Mouse (Mus musculus): ENCODE data around the gene Hist1h1b. TPM values are rescaled to one million over a fixed set of nuclear protein-coding genes. Genes with fewer than 3 reads are reported as not detected.
"Not testable (repeated sequence)": the region's sequence is repeated elsewhere in the genome, so short reads cannot be mapped to it uniquely, and the experiment has no call there.

Hist1h1b gene
- total RNA-seq (2021), result 1 to 10 TPM; 6.3 to 8.1 TPM
- long read RNA-seq, experiment 1, result 0 reads
- long read RNA-seq, experiment 2, partial matches to known transcripts, result 0 of 1 reads
- long read RNA-seq, experiment 2, other reads (novel, unspliced or antisense), result 1 of 1 reads

GRCm38 (mm10) chr13:21779767-21780731, at the start of gene Hist1h1b:
Gene Hist1h1b, minus strand, starts transcription at chr13:21780625.
- peak; percentile 23 to 49 for DNase-seq (ENCODE audit: low spot score in 2 of 2)
- TF ChIP-seq CTCF (conservative IDR thresholded peaks at IDR 0.05), result no peak
- H3K27ac ChIP-seq, result peak within 1 kb of the TSS; percentile 80
- peak within 1 kb of the TSS; percentile 64 for H3K4me3 ChIP-seq

GRCm38 (mm10) chr13:21828511-21828910, 48.1 kb upstream of the Hist1h1b start:
- no peak overlapping the region for H3K4me3 ChIP-seq
- TF ChIP-seq CTCF (conservative IDR thresholded peaks at IDR 0.05), result no peak
- DNase-seq (ENCODE audit: low spot score in 2 of 2), result no peak
- H3K27ac ChIP-seq, result no peak overlapping the region

- not testable (repeated sequence) for H3K27ac ChIP-seq; DNase-seq (ENCODE audit: low spot score in 2 of 2); H3K4me3 ChIP-seq
Measured at GRCm38 (mm10) chr13:21820082-21820890, 39.9 kb upstream of the Hist1h1b start.

GRCm38 (mm10) chr13:21812092-21812491, 31.7 kb upstream of the Hist1h1b start:
- not testable (repeated sequence) for H3K4me3 ChIP-seq; H3K27ac ChIP-seq; DNase-seq (ENCODE audit: low spot score in 2 of 2)

GRCm38 (mm10) chr13:21811539-21811938, 31.1 kb upstream of the Hist1h1b start, which contains the start of gene Hist1h4m:
Gene Hist1h4m, plus strand, starts transcription at chr13:21811746.
- not testable (repeated sequence) for H3K4me3 ChIP-seq, H3K27ac ChIP-seq
- peak; percentile 46 for DNase-seq (ENCODE audit: low spot score in 2 of 2)

- DNase-seq (ENCODE audit: low spot score in 2 of 2); H3K27ac ChIP-seq: not testable (repeated sequence)
Measured at GRCm38 (mm10) chr13:21811074-21811473, 30.6 kb upstream of the Hist1h1b start.

GRCm38 (mm10) chr13:21810073-21810472, 29.6 kb upstream of the Hist1h1b start, which contains the start of the genes Hist1h2bq and Hist1h2ao:
Gene Hist1h2bq, minus strand, starts transcription at chr13:21810197.
Gene Hist1h2ao, plus strand, starts transcription at chr13:21810465.
- H3K4me3 ChIP-seq; DNase-seq (ENCODE audit: low spot score in 2 of 2); H3K27ac ChIP-seq: not testable (repeated sequence)

More at GRCm38 (mm10) chr13:21811074-21811473, 30.6 kb upstream of the Hist1h1b start:
- H3K4me3 ChIP-seq, result not testable (repeated sequence)

GRCm38 (mm10) chr13:21803058-21803457, 22.6 kb upstream of the Hist1h1b start:
- H3K27ac ChIP-seq, H3K4me3 ChIP-seq: not testable (repeated sequence)

GRCm38 (mm10) chr13:21797163-21797562, 16.7 kb upstream of the Hist1h1b start:
- not testable (repeated sequence) for H3K27ac ChIP-seq; DNase-seq (ENCODE audit: low spot score in 2 of 2); H3K4me3 ChIP-seq

More at GRCm38 (mm10) chr13:21803058-21803457, 22.6 kb upstream of the Hist1h1b start:
- not testable (repeated sequence) for DNase-seq (ENCODE audit: low spot score in 2 of 2)

GRCm38 (mm10) chr13:21795584-21795983, 15.2 kb upstream of the Hist1h1b start:
- no peak for TF ChIP-seq CTCF (conservative IDR thresholded peaks at IDR 0.05)
- Histone ChIP-seq H3K27ac (no peak overlapping the region), H3K4me3 (no peak overlapping the region)
- no peak for DNase-seq (ENCODE audit: low spot score in 2 of 2)

- TF ChIP-seq CTCF (conservative IDR thresholded peaks at IDR 0.05), result no peak
- no peak for DNase-seq (ENCODE audit: low spot score in 2 of 2)
- Histone ChIP-seq H3K4me3 (no peak overlapping the region; the same call in 1 of the 2 replicates), H3K27ac (no peak overlapping the region)
Measured at GRCm38 (mm10) chr13:21790601-21791283, 10.3 kb upstream of the Hist1h1b start.

GRCm38 (mm10) chr13:21789925-21790324, 9.5 kb upstream of the Hist1h1b start:
- Histone ChIP-seq H3K27ac (no peak overlapping the region), H3K4me3 (no peak overlapping the region)
- TF ChIP-seq CTCF (conservative IDR thresholded peaks at IDR 0.05), result no peak
- no peak for DNase-seq (ENCODE audit: low spot score in 2 of 2)

All from layer of hippocampus, adult 2 months (tissue).